Mouse (Mus musculus): ENCODE measurements around the gene Gm15557.

Gm15557 gene

DNA sequence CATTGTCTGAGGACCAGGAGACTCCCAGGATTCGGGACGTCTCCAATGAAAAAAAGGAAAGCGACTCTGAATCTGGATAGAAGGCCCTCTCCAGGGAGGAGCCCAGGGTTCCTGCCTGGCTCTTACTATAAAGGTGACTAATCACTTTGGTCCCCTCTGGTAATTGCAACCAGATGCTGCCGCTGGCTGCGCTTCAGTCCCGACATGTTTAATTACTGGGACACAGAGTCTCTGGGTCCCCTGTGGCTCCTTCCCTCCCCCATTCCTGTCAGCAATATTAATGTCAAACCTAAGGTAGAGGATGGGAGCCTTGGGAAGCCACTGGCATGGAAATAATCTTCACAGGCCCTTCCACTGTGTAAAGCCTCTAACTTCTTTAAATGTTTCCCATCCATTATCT is 8.8 kb downstream of the Gm15557 start:
- in situ Hi-C loops (cut with MboI, MseI): no loop called here

DNA sequence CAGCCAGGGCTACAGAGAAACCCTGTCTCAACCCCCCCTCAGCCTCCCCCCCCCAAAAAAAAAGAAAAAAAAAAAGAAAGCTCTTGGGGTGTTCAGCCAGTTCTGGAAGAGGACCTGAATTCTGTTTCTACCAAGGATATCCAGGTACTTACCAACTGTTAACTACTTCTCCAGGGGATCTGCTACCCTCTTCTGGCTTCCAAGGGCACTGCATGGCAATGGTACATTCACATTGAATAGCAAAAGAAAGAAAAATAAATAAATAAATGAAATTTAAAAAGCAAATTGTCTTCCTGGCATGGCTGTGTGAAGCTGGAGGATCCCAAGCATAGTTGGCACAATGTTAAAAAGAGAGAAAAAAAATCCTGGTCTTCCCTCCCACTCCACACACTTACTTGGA is 11.5 kb downstream of the Gm15557 start:
- in situ Hi-C loops (cut with MboI, MseI): no loop called here

DNA sequence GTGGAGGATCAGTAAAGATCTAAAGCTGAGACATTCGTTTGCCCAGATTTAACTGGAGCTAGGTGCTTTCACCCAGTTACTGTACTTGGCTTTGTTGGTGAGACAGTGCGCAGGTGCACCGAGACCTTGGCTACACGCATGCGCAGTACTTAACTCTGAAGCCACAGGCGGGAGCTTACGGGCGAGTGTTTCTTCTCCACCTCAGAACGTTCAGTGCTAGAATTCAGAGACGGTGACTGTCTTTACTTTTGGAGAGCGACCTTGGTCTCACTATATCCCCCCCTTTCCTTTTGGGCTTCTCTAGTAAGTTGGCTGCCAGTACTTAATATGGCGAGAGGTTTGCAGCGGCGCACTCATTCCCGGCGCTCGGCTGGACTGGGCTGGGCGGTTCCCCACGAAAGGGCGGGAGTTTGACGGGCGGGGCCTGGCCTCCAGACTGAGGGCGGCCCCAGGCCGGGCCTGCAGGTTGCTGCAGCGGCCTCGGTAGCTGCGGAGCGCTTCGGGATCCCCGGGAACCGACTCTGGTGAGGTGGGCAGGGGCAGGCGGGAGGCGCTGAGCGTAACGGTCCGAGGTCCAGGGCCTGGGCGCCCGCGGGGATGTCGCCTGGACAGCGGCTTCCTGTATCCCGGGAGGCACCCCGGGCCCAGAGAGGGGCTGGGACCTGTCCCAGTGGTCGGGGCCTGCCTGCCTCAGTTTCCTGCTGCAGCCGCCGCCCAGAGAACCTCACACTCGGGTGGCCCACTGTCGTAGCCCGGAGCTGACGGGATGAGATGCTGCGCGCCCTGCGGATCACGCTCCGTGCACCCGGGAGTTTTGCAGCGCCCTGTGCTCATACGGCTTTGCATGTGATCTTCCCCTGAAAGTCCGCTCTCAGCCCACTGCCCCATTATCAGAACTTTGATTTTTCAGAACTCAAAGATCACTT is 15.9 kb downstream of the Gm15557 start, which contains the start of gene Cep250:
Gene Cep250, plus strand, starts transcription at position 325 of the 926 bp plus-strand sequence.
- in situ Hi-C loops (cut with MboI, MseI): no loop called here

DNA sequence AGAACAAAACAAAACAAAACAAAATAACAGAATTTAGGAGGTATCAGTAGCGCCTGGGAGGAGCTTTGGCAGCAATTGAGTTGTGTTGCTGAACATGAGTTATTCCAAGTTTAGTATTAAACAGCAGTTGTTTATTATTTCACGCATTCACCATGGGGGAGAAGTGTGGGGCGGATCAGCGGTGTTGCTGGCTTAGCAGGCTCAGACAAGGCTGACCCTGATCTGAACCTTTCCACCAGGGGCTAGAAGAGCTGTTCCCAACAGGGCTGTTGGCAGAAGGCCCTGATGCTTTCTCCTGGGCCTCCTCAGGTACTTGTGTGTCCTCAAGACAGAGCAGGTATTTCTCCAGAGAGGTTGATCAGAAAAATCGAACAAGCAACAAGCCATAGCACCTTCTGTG is 19.5 kb downstream of the Gm15557 start:
- in situ Hi-C loops (cut with MboI, MseI): no loop called here

DNA sequence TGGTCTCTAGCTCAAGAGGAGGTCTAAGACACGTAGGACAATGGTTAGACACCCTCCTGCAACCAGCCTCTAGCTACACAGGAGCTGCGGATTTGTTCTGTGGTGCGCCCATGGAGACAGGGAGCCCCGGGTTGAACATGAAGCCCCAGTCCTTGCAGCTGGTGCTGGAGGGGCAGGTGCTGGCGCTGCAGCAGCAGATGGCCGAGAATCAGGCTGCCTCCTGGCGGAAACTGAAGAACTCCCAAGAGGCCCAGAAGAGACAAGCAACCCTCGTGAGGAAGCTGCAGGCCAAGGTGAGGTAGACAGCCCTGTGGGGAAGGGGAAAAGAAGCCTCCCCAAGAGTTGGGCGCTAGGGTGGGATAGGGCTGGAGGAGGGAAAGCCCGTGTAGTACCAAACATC is 21.3 kb downstream of the Gm15557 start:
- in situ Hi-C loops (cut with MboI, MseI): no loop called here

DNA sequence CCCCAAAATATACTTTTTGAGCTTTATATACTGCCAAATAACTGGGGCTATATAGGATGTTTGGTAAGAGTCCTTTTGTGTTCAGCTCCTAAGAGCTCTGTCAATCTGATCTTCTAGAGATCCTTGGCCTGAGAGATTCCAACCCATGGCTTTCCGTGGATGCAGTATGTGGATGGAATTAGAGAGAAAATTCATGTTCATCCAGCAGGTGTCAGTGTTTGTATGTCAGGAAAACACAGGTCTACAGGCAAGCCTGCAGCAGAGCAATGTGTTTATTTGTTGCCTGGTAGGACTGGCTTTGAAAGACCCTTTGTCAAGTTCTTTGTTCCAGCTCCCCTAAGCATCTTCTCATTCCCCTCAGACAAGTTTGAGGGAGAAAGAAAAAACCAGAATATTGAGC is 22.5 kb downstream of the Gm15557 start:
- in situ Hi-C loops (cut with MboI, MseI): no loop called here

DNA sequence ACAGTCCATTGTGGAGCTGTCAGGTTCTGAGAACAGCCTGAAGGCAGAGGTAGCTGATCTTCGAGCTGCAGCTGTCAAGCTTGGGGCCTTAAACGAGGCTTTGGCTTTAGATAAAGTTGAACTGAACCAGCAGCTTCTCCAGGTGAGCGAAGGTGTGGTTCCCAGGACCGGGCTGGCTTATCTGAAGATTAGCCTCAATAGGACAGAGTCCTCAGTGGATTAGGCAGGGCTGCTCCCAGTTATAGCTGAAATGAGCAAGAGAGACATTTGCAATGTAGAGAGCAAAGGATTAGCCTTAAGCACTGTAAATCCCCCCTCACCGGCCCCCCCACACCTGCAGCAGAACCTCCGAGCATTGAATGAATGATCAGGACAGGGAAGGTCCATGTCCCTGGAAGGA is 32.8 kb downstream of the Gm15557 start:
- in situ Hi-C loops (cut with MboI, MseI): no loop called here

DNA sequence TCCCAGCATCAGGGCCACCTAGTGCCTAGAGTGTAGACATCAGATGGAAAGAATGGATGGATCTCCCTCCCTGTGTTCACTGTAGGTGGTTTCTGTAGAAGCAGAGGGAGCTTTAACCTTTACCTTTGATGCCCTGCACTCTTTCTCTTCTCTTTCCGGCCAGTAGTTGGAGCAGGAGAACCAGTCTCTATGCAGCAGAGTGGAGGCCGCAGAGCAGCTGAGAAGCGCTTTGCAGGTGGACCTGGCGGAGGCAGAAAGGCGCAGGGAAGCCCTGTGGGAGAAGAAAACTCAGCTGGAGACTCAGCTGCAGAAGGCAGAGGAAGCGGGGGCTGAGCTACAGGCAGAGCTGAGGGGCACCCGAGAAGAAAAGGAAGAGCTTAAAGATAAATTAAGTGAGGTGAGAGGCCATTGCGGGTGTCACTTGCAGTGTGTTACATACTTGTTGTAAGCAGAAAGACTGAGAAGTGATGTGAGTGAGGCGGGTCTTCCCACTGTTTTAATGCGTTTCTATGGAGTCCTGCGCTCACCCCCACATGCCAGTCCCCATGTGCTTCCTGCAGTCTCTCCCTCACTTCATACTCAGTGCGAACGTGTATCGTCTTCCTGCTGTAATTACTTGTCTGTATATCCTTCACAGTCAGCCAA is 33.7 kb downstream of the Gm15557 start:
- in situ Hi-C loops (cut with MboI, MseI): no loop called here

DNA sequence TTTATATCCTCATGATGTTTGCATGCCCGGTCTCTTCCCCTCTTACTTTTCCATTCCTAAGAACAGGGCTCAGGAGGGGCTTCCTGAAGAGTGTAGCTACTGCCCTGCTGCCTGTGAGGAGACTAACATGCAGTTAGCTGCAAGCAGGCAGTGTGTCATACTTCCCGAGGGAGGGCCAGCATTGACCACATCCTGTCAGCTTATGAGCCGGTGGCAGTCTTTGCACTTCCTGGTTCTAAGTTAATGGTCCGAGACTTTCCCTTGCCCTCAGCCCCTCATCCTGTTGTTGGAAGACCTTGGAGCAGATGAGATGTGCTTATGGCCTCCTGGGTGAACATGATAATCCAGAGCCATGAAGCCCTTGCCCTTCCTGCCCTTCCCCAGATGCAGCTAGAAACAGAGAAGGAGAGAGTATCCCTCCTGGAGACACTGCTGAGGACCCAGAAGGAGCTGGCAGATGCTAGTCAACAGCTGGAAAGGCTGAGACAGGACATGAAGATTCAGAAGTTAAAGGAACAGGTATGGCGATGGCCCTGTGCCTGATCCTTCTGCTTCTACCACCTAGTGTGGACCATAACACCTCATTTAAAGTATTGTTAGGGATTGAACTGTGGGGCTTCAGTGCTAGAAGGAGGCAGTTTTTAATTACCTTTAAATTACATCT is 38.9 kb downstream of the Gm15557 start:
- in situ Hi-C loops (cut with MboI, MseI): loop anchor here (5.0 kb wide), 1 partner anchor 708 kb away; no protein-coding TSS in a partner anchor

DNA sequence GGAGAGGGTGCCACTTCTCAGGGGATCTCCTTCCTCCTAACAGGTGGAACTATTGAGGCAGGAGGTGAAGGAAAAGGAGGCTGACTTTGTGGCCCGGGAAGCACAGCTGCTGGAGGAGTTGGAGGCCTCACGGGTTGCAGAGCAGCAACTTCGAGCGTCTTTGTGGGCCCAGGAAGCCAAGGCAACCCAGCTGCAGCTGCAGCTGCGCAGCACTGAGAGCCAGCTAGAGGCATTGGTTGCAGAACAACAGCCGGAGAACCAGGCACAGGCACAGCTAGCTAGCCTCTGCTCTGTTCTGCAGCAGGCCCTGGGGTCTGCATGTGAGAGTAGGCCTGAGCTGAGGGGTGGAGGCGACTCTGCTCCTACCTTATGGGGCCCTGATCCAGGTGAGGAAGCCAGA is 45.2 kb downstream of the Gm15557 start:
- in situ Hi-C loops (cut with MboI, MseI): no loop called here

DNA sequence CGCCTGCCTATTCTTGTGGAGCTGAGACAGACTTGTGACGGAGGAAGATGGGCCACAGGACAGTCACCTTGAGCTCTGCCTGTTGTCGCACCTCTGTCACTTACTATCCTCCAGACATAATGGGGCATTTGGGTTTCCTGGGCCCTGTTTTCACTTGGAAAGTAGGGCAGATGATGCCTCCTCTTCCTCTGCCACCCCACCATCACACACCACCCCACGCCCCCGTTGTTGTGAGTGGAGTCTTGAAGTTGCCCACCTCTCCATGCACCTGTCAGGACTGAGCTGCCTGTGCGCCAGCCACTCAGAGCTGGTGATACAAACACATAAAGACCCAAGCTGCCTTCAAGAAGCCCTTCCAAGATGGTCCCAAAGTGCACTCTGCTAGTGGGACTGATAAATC is 46.6 kb downstream of the Gm15557 start:
- in situ Hi-C loops (cut with MboI, MseI): no loop called here

DNA sequence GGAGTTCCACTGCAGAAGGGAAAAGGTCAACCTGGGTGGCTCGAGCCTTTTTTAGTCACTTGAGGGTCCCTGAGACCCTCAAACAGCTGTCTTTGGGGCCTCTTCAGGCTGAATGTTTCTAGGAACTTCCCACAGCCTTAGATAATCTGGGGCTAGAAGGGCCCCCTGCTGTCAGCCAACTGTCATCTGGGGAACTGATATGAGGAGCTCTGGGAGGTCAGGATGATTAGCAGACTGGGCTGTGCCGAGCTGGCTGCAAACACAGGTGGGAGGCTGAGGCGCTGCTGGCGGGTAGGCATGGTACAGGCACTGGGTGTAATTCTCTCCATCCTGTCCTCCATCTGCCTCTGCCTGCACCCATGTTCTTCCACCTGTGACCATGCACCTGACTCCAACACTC is 48.6 kb downstream of the Gm15557 start:
- in situ Hi-C loops (cut with MboI, MseI): no loop called here

DNA sequence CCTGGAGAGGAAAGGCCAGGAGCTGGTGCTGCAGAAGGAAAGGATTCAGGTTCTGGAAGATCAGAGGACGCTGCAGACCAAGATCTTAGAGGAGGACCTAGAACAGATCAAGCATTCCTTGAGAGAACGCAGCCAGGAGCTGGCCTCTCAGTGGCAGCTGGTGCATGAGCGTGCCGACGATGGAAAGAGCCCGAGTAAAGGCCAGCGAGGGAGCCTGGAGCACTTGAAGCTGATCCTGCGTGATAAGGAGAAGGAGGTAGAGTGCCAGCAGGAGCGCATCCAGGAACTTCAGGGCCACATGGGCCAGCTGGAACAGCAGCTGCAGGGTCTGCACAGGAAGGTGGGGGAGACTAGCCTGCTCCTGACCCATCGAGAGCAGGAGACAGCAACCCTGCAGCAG is 50.6 kb downstream of the Gm15557 start:
- in situ Hi-C loops (cut with MboI, MseI): no loop called here

DNA sequence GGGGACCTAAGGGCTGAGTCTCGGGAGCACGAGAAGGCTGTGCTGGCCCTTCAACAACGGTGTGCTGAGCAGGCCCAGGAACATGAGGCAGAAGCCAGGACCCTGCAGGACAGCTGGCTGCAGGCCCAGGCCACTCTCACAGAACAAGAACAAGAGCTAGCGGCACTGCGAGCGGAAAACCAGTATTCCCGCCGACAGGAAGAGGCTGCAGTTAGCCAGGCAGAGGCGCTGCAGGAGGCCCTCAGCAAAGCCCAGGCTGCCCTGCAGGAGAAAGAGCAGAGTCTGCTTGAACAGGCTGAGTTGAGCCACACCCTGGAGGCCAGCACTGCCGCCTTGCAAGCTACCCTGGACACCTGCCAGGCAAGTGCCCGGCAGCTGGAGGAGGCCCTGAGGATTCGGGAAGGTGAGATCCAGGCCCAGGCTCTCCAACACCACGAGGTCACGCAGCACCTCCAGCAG is 51.4 kb downstream of the Gm15557 start:
- in situ Hi-C loops (cut with MboI, MseI): no loop called here
